Mouse (Mus musculus): ENCODE measurements around the gene Nr2c1. TPM values are rescaled to one million over a fixed set of nuclear protein-coding genes. Genes with fewer than 3 reads are reported as not detected.

The Nr2c1 gene
- polyA plus RNA-seq (2012; rRNA removed) = 7.1 and 11.5 TPM in 2 replicates

GRCm38 (mm10) chr10:94147756-94148531 is at the start of gene Nr2c1:
Nr2c1 (plus strand) TSS chr10:94148023.

GRCm38 (mm10) chr10:94198482-94199405 is 50.9 kb downstream of the Nr2c1 start, which contains the start of gene Ndufa12:
Ndufa12 (plus strand) TSS chr10:94198720.

Other genes with a start within 250 kb of the Nr2c1 start
- 27.9 and 35.5 TPM in 2 replicates for gene Vezt, start 112.2 kb upstream of the Nr2c1 start, polyA plus RNA-seq (2012; rRNA removed)
- 5.4 and 7.3 TPM in 2 replicates for gene Fgd6, start 112.0 kb upstream of the Nr2c1 start, polyA plus RNA-seq (2012; rRNA removed)
- 174 and 308 TPM in 2 replicates for gene Ndufa12, start 50.7 kb downstream of the Nr2c1 start, polyA plus RNA-seq (2012; rRNA removed)
- not detected in 2 replicates for gene Gm4792, start 150.7 kb downstream of the Nr2c1 start, polyA plus RNA-seq (2012; rRNA removed)
- gene Tmcc3, start 163.9 kb downstream of the Nr2c1 start, polyA plus RNA-seq (2012; rRNA removed) = 3.3 and 3.7 TPM in 2 replicates

Data from central nervous system, embryonic 11.5 days (tissue).